Mouse (Mus musculus): ENCODE data around the gene Ucp3. TPM values are rescaled to one million over a fixed set of nuclear protein-coding genes. Genes with fewer than 3 reads are reported as not detected.
"Not testable (repeated sequence)": the region's sequence is repeated elsewhere in the genome, so short reads cannot be mapped to it uniquely, and the experiment has no call there.

Ucp3 gene
- polyA plus RNA-seq, 1 experiment = not detected

GRCm38 (mm10) chr7:100471407-100471797 is 1.4 kb upstream of the Ucp3 start:
- Histone ChIP-seq H3K36me3 (ENCODE audit: control insufficient read depth, insufficient read depth) (no peaks in the 10 kb centered on the region), H3K4me3 (ENCODE audit: insufficient read depth, poor library complexity, severe bottlenecking) (no peak overlapping the region), H3K27me3 (ENCODE audit: control insufficient read depth, insufficient read depth, insufficient read length) (no peaks in the 10 kb centered on the region), H3K79me3 (ENCODE audit: low read depth) (no peaks in the 10 kb centered on the region), H3ac (ENCODE audit: control insufficient read depth, insufficient read length, low read depth) (no peak overlapping the region), H3K79me2 (ENCODE audit: control insufficient read depth, insufficient read depth) (no peaks in the 10 kb centered on the region)
- TF ChIP-seq MYOG (IDR thresholded peaks at IDR 0.05; ENCODE audit: control insufficient read depth, extremely low read depth, insufficient read length) (no peak), CTCF (IDR thresholded peaks at IDR 0.05; ENCODE audit: control insufficient read depth, insufficient read depth, insufficient read length) (no peak)

GRCm38 (mm10) chr7:100473846-100474454 is 1.2 kb downstream of the Ucp3 start:
- no peak overlapping the region for H3ac ChIP-seq (ENCODE audit: control insufficient read depth, insufficient read length, low read depth)
- no peaks in the 10 kb centered on the region for H3K36me3 ChIP-seq (ENCODE audit: control insufficient read depth, insufficient read depth)
- TF ChIP-seq MYOD1 (IDR thresholded peaks at IDR 0.05; ENCODE audit: control insufficient read depth, insufficient read length, low read depth) (no peak), MYOG (IDR thresholded peaks at IDR 0.05; ENCODE audit: control insufficient read depth, extremely low read depth, insufficient read length) (no peak), CEBPB (IDR thresholded peaks at IDR 0.05; ENCODE audit: low read depth) (no peak), USF1 (IDR thresholded peaks at IDR 0.05; ENCODE audit: low read depth) (no peak), CTCF (IDR thresholded peaks at IDR 0.05; ENCODE audit: control insufficient read depth, insufficient read depth, insufficient read length) (no peak), FOSL1 (IDR thresholded peaks at IDR 0.05; ENCODE audit: insufficient read depth, low read length, poor library complexity, severe bottlenecking) (no peak), MAX (IDR thresholded peaks at IDR 0.05) (no peak)
- no peak overlapping the region for H3K4me3 ChIP-seq (ENCODE audit: insufficient read depth, poor library complexity, severe bottlenecking)
- H3K79me2 ChIP-seq (ENCODE audit: control insufficient read depth, insufficient read depth) = no peaks in the 10 kb centered on the region
- H3K27me3 ChIP-seq (ENCODE audit: control insufficient read depth, insufficient read depth, insufficient read length) = no peaks in the 10 kb centered on the region
- H3K79me3 ChIP-seq (ENCODE audit: low read depth) = no peaks in the 10 kb centered on the region

- Histone ChIP-seq H3K79me3 (ENCODE audit: low read depth) (no peaks in the 10 kb centered on the region), H3K36me3 (ENCODE audit: control insufficient read depth, insufficient read depth) (no peaks in the 10 kb centered on the region), H3ac (ENCODE audit: control insufficient read depth, insufficient read length, low read depth) (no peak overlapping the region), H3K4me3 (ENCODE audit: insufficient read depth, poor library complexity, severe bottlenecking) (no peak overlapping the region), H3K27me3 (ENCODE audit: control insufficient read depth, insufficient read depth, insufficient read length) (no peaks in the 10 kb centered on the region), H3K79me2 (ENCODE audit: control insufficient read depth, insufficient read depth) (no peaks in the 10 kb centered on the region)
- no peak for TF ChIP-seq MAX (IDR thresholded peaks at IDR 0.05)
- no peak for TF ChIP-seq MYOD1 (IDR thresholded peaks at IDR 0.05; ENCODE audit: control insufficient read depth, insufficient read length, low read depth)
- no peak for TF ChIP-seq USF1 (IDR thresholded peaks at IDR 0.05; ENCODE audit: low read depth)
- no peak for TF ChIP-seq FOSL1 (IDR thresholded peaks at IDR 0.05; ENCODE audit: insufficient read depth, low read length, poor library complexity, severe bottlenecking)
- TF ChIP-seq CTCF (IDR thresholded peaks at IDR 0.05; ENCODE audit: control insufficient read depth, insufficient read depth, insufficient read length) = no peak
- no peak for TF ChIP-seq MYOG (IDR thresholded peaks at IDR 0.05; ENCODE audit: control insufficient read depth, extremely low read depth, insufficient read length)
- no peak for TF ChIP-seq CEBPB (IDR thresholded peaks at IDR 0.05; ENCODE audit: low read depth)
Measured at GRCm38 (mm10) chr7:100474680-100475079, 1.9 kb downstream of the Ucp3 start.

GRCm38 (mm10) chr7:100479100-100479822 is 6.5 kb downstream of the Ucp3 start:
- TF ChIP-seq FOSL1 (IDR thresholded peaks at IDR 0.05; ENCODE audit: insufficient read depth, low read length, poor library complexity, severe bottlenecking) = no peak
- no peak for TF ChIP-seq CEBPB (IDR thresholded peaks at IDR 0.05; ENCODE audit: low read depth)
- H3K4me3 ChIP-seq (ENCODE audit: insufficient read depth, poor library complexity, severe bottlenecking) = no peak overlapping the region
- no peaks in the 10 kb centered on the region for H3K79me3 ChIP-seq (ENCODE audit: low read depth)

GRCm38 (mm10) chr7:100479823-100480164 is 7.0 kb downstream of the Ucp3 start:
- Histone ChIP-seq H3K27me3 (ENCODE audit: control insufficient read depth, insufficient read depth, insufficient read length) (no peaks in the 10 kb centered on the region), H3K4me3 (ENCODE audit: insufficient read depth, poor library complexity, severe bottlenecking) (no peak overlapping the region), H3K79me3 (ENCODE audit: low read depth) (no peaks in the 10 kb centered on the region), H3K79me2 (ENCODE audit: control insufficient read depth, insufficient read depth) (no peaks in the 10 kb centered on the region), H3ac (ENCODE audit: control insufficient read depth, insufficient read length, low read depth) (no peak overlapping the region), H3K36me3 (ENCODE audit: control insufficient read depth, insufficient read depth) (no peaks in the 10 kb centered on the region)
- no peak for TF ChIP-seq MYOG (IDR thresholded peaks at IDR 0.05; ENCODE audit: control insufficient read depth, extremely low read depth, insufficient read length)
- no peak for TF ChIP-seq MAX (IDR thresholded peaks at IDR 0.05)
- TF ChIP-seq USF1 (IDR thresholded peaks at IDR 0.05; ENCODE audit: low read depth) = no peak
- TF ChIP-seq FOSL1 (IDR thresholded peaks at IDR 0.05; ENCODE audit: insufficient read depth, low read length, poor library complexity, severe bottlenecking) = no peak
- no peak for TF ChIP-seq MYOD1 (IDR thresholded peaks at IDR 0.05; ENCODE audit: control insufficient read depth, insufficient read length, low read depth)
- no peak for TF ChIP-seq CTCF (IDR thresholded peaks at IDR 0.05; ENCODE audit: control insufficient read depth, insufficient read depth, insufficient read length)
- no peak for TF ChIP-seq CEBPB (IDR thresholded peaks at IDR 0.05; ENCODE audit: low read depth)

More at GRCm38 (mm10) chr7:100479100-100479822, 6.5 kb downstream of the Ucp3 start:
- Histone ChIP-seq H3K36me3 (ENCODE audit: control insufficient read depth, insufficient read depth) (no peaks in the 10 kb centered on the region), H3K79me2 (ENCODE audit: control insufficient read depth, insufficient read depth) (no peaks in the 10 kb centered on the region), H3K27me3 (ENCODE audit: control insufficient read depth, insufficient read depth, insufficient read length) (no peaks in the 10 kb centered on the region), H3ac (ENCODE audit: control insufficient read depth, insufficient read length, low read depth) (no peak overlapping the region)

- H3K36me3 ChIP-seq (ENCODE audit: control insufficient read depth, insufficient read depth) = no peaks in the 10 kb centered on the region
- no peak overlapping the region for H3ac ChIP-seq (ENCODE audit: control insufficient read depth, insufficient read length, low read depth)
- H3K27me3 ChIP-seq (ENCODE audit: control insufficient read depth, insufficient read depth, insufficient read length) = no peaks in the 10 kb centered on the region
- no peaks in the 10 kb centered on the region for H3K79me3 ChIP-seq (ENCODE audit: low read depth)
- no peak overlapping the region for H3K4me3 ChIP-seq (ENCODE audit: insufficient read depth, poor library complexity, severe bottlenecking)
- no peak for TF ChIP-seq FOSL1 (IDR thresholded peaks at IDR 0.05; ENCODE audit: insufficient read depth, low read length, poor library complexity, severe bottlenecking)
- no peak for TF ChIP-seq CEBPB (IDR thresholded peaks at IDR 0.05; ENCODE audit: low read depth)
- no peak for TF ChIP-seq MYOD1 (IDR thresholded peaks at IDR 0.05; ENCODE audit: control insufficient read depth, insufficient read length, low read depth)
- no peak for TF ChIP-seq USF1 (IDR thresholded peaks at IDR 0.05; ENCODE audit: low read depth)
- no peak for TF ChIP-seq CTCF (IDR thresholded peaks at IDR 0.05; ENCODE audit: control insufficient read depth, insufficient read depth, insufficient read length)
- TF ChIP-seq MYOG (IDR thresholded peaks at IDR 0.05; ENCODE audit: control insufficient read depth, extremely low read depth, insufficient read length) = no peak
- no peak for TF ChIP-seq MAX (IDR thresholded peaks at IDR 0.05)
- no peaks in the 10 kb centered on the region for H3K79me2 ChIP-seq (ENCODE audit: control insufficient read depth, insufficient read depth)
Measured at GRCm38 (mm10) chr7:100480175-100480574, 7.4 kb downstream of the Ucp3 start.

GRCm38 (mm10) chr7:100482046-100482445 is 9.3 kb downstream of the Ucp3 start:
- not testable (repeated sequence) for H3ac ChIP-seq (ENCODE audit: control insufficient read depth, insufficient read length, low read depth); H3K79me2 ChIP-seq (ENCODE audit: control insufficient read depth, insufficient read depth); H3K36me3 ChIP-seq (ENCODE audit: control insufficient read depth, insufficient read depth); H3K79me3 ChIP-seq (ENCODE audit: low read depth); H3K4me3 ChIP-seq (ENCODE audit: insufficient read depth, poor library complexity, severe bottlenecking); H3K27me3 ChIP-seq (ENCODE audit: control insufficient read depth, insufficient read depth, insufficient read length)
